Mouse (Mus musculus) monocyte, adult 2 months (primary cell): ENCODE measurements at regions not wholly inside any gene's neighbourhood (a gene's known extent, or its start where the extent isn't known, plus 50 kb on each side); places are given as distances from the start of the nearest gene placed in this dataset.

Source experiments
- DNase-seq, 2 experiments: peaks; one replicate each; pipeline ENCODE4 v3.0.0; 2022; ENCODE audit warnings: low spot score in 2 of 2, low read depth in 1 of 2

GRCm38 (mm10) chr9:102782926-102783850, 51.5 kb upstream of the Ryk start:
- no peak for DNase-seq

- peak; percentile 16 to 59 for DNase-seq
Observed at GRCm38 (mm10) chr9:102784329-102785026, 50.2 kb upstream of the Ryk start.
